Mouse (Mus musculus) midbrain, postnatal 0 days (tissue): ENCODE data around the gene Gorasp1. TPM values are rescaled to one million over a fixed set of nuclear protein-coding genes. Genes with fewer than 3 reads are reported as not detected.
A peak's percentile ranks its signal among the peaks of the same experiment; 100 is the strongest.

Experiments
- ATAC-seq: fragments of 200-750 bp; cut with Nextera tagmentation; 2 replicates; pipeline ENCODE4 v1.8.0; 2017; ENCODE audit warnings: moderate number of reproducible peaks, mild to moderate bottlenecking, moderate TSS enrichment, moderate library complexity; ENCODE audit not compliant: low FRiP score
- DNase-seq: peaks from one replicate; pipeline ENCODE4 v3.0.0-alpha.2; 2015; ENCODE audit warnings: low spot score
- H3K27ac ChIP-seq: fragments of 300-500 bp; sonication (generic); 2 replicates; pipeline ENCODE4 v1.5.1; 2014; ENCODE audit warnings: low read depth, mild to moderate bottlenecking, low read length, mixed read lengths
- H3K27me3 ChIP-seq: fragments of 300-500 bp; sonication (generic); 2 replicates; pipeline ENCODE4 v1.6.1; 2014; ENCODE audit warnings: low read length, control low read depth, mixed read lengths; ENCODE audit not compliant: insufficient read depth
- H3K36me3 ChIP-seq: fragments of 300-500 bp; sonication (generic); 2 replicates; pipeline ENCODE4 v1.6.1; 2014; ENCODE audit warnings: low read length, control low read depth, mixed read lengths; ENCODE audit not compliant: insufficient read depth
- H3K4me1 ChIP-seq: fragments of 300-500 bp; sonication (generic); 2 replicates; pipeline ENCODE4 v1.6.1; 2014; ENCODE audit warnings: mild to moderate bottlenecking, control low read depth, antibody characterized with exemption, low read length, mixed read lengths; ENCODE audit not compliant: insufficient read depth
- H3K4me2 ChIP-seq: fragments of 300-500 bp; sonication (generic); 2 replicates; pipeline ENCODE4 v1.6.1; 2014; ENCODE audit warnings: low read depth, mild to moderate bottlenecking, low read length, mixed read lengths; ENCODE audit not compliant: poor library complexity, severe bottlenecking
- H3K4me3 ChIP-seq: fragments of 300-500 bp; sonication (generic); 2 replicates; pipeline ENCODE4 v1.5.1; 2014; ENCODE audit warnings: low read depth, mild to moderate bottlenecking, low read length, moderate library complexity
- H3K9ac ChIP-seq: fragments of 300-500 bp; sonication (generic); replicated peaks from 2 replicates; pipeline ENCODE4 v1.6.1; 2014; ENCODE audit warnings: mild to moderate bottlenecking, low read length, moderate library complexity, mixed read lengths; ENCODE audit not compliant: poor library complexity, severe bottlenecking
- H3K9me3 ChIP-seq: fragments of 300-500 bp; sonication (generic); 2 replicates; pipeline ENCODE4 v1.6.1; 2016; ENCODE audit warnings: low read length, control low read depth
- CTCF ChIP-seq: IDR thresholded peaks from 2 replicates; pipeline ENCODE4 v1.5.1; 2016; ENCODE audit warnings: antibody characterized with exemption, mild to moderate bottlenecking
- WGBS: fragments of 180-500 bp; shearing (Covaris S2); extraction: QIAGEN DNeasy Blood & Tissue Kit; methylation state at CpG from one replicate; pipeline ENCODE4 v1.1.7; 2014; 5-methylcytosine and 5-hydroxymethylcytosine counted together
- polyA plus RNA-seq: library from polyadenylated mRNA; unstranded; fragments of >200 nt; fragmentation: Nextera tagmentation; extraction: Ambion mirVana; gene quantifications from 2 replicates; pipeline ENCODE4 v1.2.1, GENCODE M21; 2015
- total RNA-seq: library from RNA; depleted of rRNA; stranded (reverse); fragments of >200 nt; gene quantifications from 2 replicates; pipeline ENCODE4 v1.2.3, GENCODE M21; 2014

Gene Gorasp1
- total and polyA plus RNA-seq, 2 experiments from 2014 or later: 19.0 to 26.2 TPM

GRCm38 (mm10) chr9:119978151-119978810 lies 40.9 kb upstream of the Gorasp1 start:
- H3K4me1 ChIP-seq: peaks cover 16% of the 10 kb centered on the region; the same call in 1 of the 2 replicates
- no peak for ATAC-seq
- peaks cover under 1% of the 10 kb centered on the region; the same call in 1 of the 2 replicates for H3K36me3 ChIP-seq
- no peak overlapping the region for H3K4me2 ChIP-seq
- peaks cover 5% of the 10 kb centered on the region for H3K27me3 ChIP-seq
- no peak for DNase-seq
- no peak for TF ChIP-seq CTCF
- no peaks in the 10 kb centered on the region for H3K9me3 ChIP-seq
- H3K4me3 ChIP-seq: no peak overlapping the region
- no peak overlapping the region for H3K27ac ChIP-seq
- H3K9ac ChIP-seq: no peak overlapping the region
- 61% methylated on average over 9 of the region's 9 CpGs for WGBS

- no peaks in the 10 kb centered on the region for H3K9me3 ChIP-seq
- WGBS: 30% methylated on average over 5 of the region's 5 CpGs
- H3K36me3 ChIP-seq: peaks cover 3% of the 10 kb centered on the region; the same call in 1 of the 2 replicates
- H3K27me3 ChIP-seq: no peaks in the 10 kb centered on the region
- no peak overlapping the region for H3K9ac ChIP-seq
- DNase-seq: peak; percentile 49
- 0 out of 2 replicates have a peak, but pooled peaks cover 11% of the 10 kb centered on the region for H3K4me1 ChIP-seq
- H3K27ac ChIP-seq: no peak overlapping the region
- no peak overlapping the region for H3K4me3 ChIP-seq
- ATAC-seq: no peak
- no peak for TF ChIP-seq CTCF
- H3K4me2 ChIP-seq: no peak overlapping the region
Measured at GRCm38 (mm10) chr9:119977557-119978060, 40.2 kb upstream of the Gorasp1 start.

DNA sequence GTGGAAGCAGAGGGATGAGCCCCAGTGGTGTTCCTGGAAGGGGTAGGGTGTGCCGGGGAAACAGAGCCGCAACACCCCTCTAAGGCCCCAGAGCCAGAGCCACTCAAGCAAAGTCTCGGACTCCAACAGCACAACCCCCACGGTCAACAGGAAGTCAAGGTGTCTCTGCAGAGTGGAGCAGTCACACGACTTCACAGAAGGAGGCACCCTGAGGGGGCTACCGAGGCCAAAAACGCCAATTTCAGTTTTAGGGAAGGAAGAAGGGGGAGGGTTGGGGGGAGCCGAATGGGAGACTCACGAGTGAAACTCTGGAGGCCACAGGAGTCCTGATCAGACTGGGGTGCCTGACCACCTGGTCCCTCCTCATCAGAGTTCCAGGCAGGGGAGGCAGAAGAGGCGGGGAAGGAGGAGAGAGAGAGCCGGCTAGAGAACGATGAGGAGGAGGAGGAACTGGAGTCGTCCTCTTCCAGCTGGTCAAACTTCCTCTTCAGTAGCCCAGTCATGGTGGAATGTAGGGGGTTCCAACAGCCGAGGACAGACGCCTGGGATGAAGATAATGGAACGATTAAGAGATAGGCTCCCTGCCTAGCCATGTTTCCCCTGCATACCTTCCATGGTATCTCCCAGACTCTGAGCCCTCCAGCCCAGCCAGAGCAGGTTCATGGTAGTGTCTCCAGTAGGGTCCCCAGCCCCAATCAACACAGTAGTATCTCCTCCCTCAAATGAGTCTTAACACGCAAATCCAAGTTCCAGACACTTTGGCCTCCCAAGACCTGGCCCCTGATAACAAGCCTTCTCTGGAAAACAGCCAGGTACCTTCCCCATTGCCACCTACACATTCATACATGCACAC lies 39.6 kb upstream of the Gorasp1 start:
- Histone ChIP-seq H3K4me3 (no peak overlapping the region), H3K9me3 (no peaks in the 10 kb centered on the region), H3K36me3 (peaks cover 3% of the 10 kb centered on the region; the same call in 1 of the 2 replicates), H3K9ac (no peak overlapping the region), H3K27me3 (no peaks in the 10 kb centered on the region), H3K27ac (no peak overlapping the region), H3K4me1 (0 out of 2 replicates have a peak, but pooled peaks cover 6% of the 10 kb centered on the region), H3K4me2 (no peak overlapping the region)
- TF ChIP-seq CTCF: no peak
- DNase-seq (no peak), ATAC-seq (no peak)
- WGBS: 65% methylated on average over 17 of the region's 17 CpGs

DNA sequence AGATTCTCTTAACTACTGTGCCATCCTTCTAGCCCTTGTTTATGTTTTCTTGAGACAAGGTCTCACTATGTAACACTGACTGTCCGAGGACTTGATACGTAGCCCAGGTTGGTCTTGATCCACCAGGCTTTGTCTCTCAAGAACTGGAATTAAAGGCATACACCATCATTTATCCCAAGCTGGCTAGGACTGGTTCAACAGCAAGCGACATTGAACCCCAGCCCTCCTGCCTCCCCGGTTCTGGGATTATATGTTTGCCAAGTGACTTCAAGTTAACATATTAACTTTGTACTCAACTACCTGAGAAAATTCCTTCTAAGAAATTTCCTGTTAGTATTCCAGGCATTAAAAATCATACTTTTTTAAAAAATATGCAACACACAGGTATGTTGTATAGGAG lies 37.9 kb upstream of the Gorasp1 start:
- no peak for DNase-seq
- Histone ChIP-seq H3K27ac (no peak overlapping the region), H3K9me3 (no peaks in the 10 kb centered on the region), H3K4me2 (no peak overlapping the region), H3K4me1 (no peaks in the 10 kb centered on the region), H3K4me3 (no peak overlapping the region), H3K27me3 (no peaks in the 10 kb centered on the region), H3K9ac (no peak overlapping the region), H3K36me3 (peaks cover 3% of the 10 kb centered on the region; the same call in 1 of the 2 replicates)
- 95% methylated on average over 4 of the region's 4 CpGs for WGBS
- TF ChIP-seq CTCF: no peak
- no peak for ATAC-seq

GRCm38 (mm10) chr9:119974609-119975008 lies 37.2 kb upstream of the Gorasp1 start:
- 78% methylated on average over 5 of the region's 5 CpGs for WGBS
- no peak for DNase-seq
- peaks cover 3% of the 10 kb centered on the region; the same call in 1 of the 2 replicates for H3K36me3 ChIP-seq
- H3K27ac ChIP-seq: no peak overlapping the region
- H3K9ac ChIP-seq: no peak overlapping the region
- TF ChIP-seq CTCF: 0 out of 2 replicates have a peak, but pooled peaks have one; percentile 16
- H3K9me3 ChIP-seq: no peaks in the 10 kb centered on the region
- H3K4me3 ChIP-seq: no peak overlapping the region
- H3K4me2 ChIP-seq: no peak overlapping the region
- H3K4me1 ChIP-seq: no peaks in the 10 kb centered on the region
- ATAC-seq: no peak
- H3K27me3 ChIP-seq: no peaks in the 10 kb centered on the region
